Mouse (Mus musculus) liver, postnatal 0 days (tissue): ENCODE results near the gene Fam178b. TPM values are rescaled to one million over a fixed set of nuclear protein-coding genes. Genes with fewer than 3 reads are reported as not detected.

ENCODE experiments used
- ATAC-seq: fragments of 200-750 bp; cut with Nextera tagmentation; 2 replicates; pipeline ENCODE4 v1.8.0; 2017; ENCODE audit warnings: mild to moderate bottlenecking, moderate library complexity
- DNase-seq: peaks from one replicate; pipeline ENCODE4 v3.0.0-alpha.2; 2016
- H3K27ac ChIP-seq: fragments of 300-500 bp; sonication (generic); 2 replicates; pipeline ENCODE4 v1.5.1; 2014; ENCODE audit warnings: antibody characterized with exemption, moderate library complexity, mild to moderate bottlenecking, low read depth
- H3K27me3 ChIP-seq: fragments of 300-500 bp; sonication (generic); 2 replicates; pipeline ENCODE4 v1.6.1; 2014; ENCODE audit warnings: low read length, control low read depth, mixed read lengths; ENCODE audit not compliant: insufficient read depth
- H3K36me3 ChIP-seq: fragments of 300-500 bp; sonication (generic); replicated peaks from 2 replicates; pipeline ENCODE4 v1.6.1; 2014; ENCODE audit warnings: mild to moderate bottlenecking, control low read depth, low read length, moderate library complexity, mixed read lengths; ENCODE audit not compliant: insufficient read depth
- H3K4me1 ChIP-seq: fragments of 300-500 bp; sonication (generic); 2 replicates; pipeline ENCODE4 v1.6.1; 2014; ENCODE audit warnings: antibody characterized with exemption, mild to moderate bottlenecking, control low read depth; ENCODE audit not compliant: insufficient read depth
- H3K4me2 ChIP-seq: fragments of 300-500 bp; sonication (generic); 2 replicates; pipeline ENCODE4 v1.6.1; 2014; ENCODE audit warnings: low read depth, mild to moderate bottlenecking, low read length, moderate library complexity, mixed read lengths
- H3K4me3 ChIP-seq: fragments of 300-500 bp; sonication (generic); 2 replicates; pipeline ENCODE4 v1.5.1; 2014; ENCODE audit warnings: low read depth, low read length
- H3K9ac ChIP-seq: fragments of 300-500 bp; sonication (generic); replicated peaks from 2 replicates; pipeline ENCODE4 v1.6.1; 2014; ENCODE audit warnings: mild to moderate bottlenecking, moderate library complexity
- H3K9me3 ChIP-seq: fragments of 300-500 bp; sonication (generic); 2 replicates; pipeline ENCODE4 v1.6.1; 2016; ENCODE audit warnings: mild to moderate bottlenecking, control low read depth, low read length, mixed read lengths
- CTCF ChIP-seq: sonication (generic); IDR thresholded peaks from 2 replicates; pipeline ENCODE4 v1.5.1; 2016; ENCODE audit warnings: antibody characterized with exemption, low read depth
- EP300 ChIP-seq: IDR thresholded peaks from 2 replicates; pipeline ENCODE4 v1.6.1; 2016; ENCODE audit warnings: antibody characterized with exemption, low read depth, mild to moderate bottlenecking
- WGBS: fragments of 180-500 bp; shearing (Covaris S2); extraction: QIAGEN DNeasy Blood & Tissue Kit; methylation state at CpG from one replicate; pipeline ENCODE4 v1.1.7; 2014; ENCODE audit not compliant: insufficient replicate concordance; 5-methylcytosine and 5-hydroxymethylcytosine counted together
- polyA plus RNA-seq: library from polyadenylated mRNA; unstranded; fragments of >200 nt; fragmentation: Nextera tagmentation; extraction: Ambion mirVana; gene quantifications from 2 replicates; pipeline ENCODE4 v1.2.1, GENCODE M21; 2015

The Fam178b gene
- polyA plus RNA-seq, 1 experiment from 2014 or later: 0.16 TPM

DNA sequence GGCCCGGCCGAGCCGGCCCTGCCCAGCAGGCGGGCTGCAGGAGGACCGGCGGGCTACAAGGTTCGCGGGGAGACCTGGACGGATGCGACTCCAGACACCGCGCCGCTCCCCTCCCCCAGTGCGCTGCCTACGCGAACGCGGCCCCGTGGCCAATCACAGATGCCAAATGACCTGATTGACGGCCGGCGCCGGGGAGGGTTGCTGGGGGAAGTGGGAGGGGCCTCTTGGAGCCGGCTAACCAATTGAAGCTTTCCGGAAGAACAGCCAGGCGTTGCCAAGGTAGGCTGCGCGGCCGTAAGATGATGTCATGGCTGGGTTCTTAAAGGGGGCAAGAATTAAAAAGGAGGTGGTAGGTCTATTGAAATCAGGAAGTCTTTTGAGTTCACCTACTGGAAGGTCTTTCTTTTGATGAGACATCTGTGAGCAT, 26.9 kb upstream of the Fam178b start, which contains the start of gene 4933424G06Rik:
TSS of gene 4933424G06Rik (plus strand) at position 296 of the 427 bp plus-strand sequence.
- Histone ChIP-seq H3K36me3 (peaks cover 20% of the 10 kb centered on the region), H3K27me3 (no peaks in the 10 kb centered on the region), H3K4me2 (peak within 1 kb of the TSS; percentile 94), H3K4me1 (peaks cover 13% of the 10 kb centered on the region), H3K27ac (peak within 1 kb of the TSS; percentile 86), H3K9ac (peak within 1 kb of the TSS; percentile 90), H3K9me3 (no peaks in the 10 kb centered on the region), H3K4me3 (peak within 1 kb of the TSS; percentile 92)
- WGBS: 2% methylated on average over 26 of the region's 29 CpGs
- ATAC-seq: peak; percentile 99
- peak; percentile 98 for DNase-seq
- TF ChIP-seq EP300 (no peak), CTCF (0 out of 2 replicates have a peak, but pooled peaks have one; percentile 1)

DNA sequence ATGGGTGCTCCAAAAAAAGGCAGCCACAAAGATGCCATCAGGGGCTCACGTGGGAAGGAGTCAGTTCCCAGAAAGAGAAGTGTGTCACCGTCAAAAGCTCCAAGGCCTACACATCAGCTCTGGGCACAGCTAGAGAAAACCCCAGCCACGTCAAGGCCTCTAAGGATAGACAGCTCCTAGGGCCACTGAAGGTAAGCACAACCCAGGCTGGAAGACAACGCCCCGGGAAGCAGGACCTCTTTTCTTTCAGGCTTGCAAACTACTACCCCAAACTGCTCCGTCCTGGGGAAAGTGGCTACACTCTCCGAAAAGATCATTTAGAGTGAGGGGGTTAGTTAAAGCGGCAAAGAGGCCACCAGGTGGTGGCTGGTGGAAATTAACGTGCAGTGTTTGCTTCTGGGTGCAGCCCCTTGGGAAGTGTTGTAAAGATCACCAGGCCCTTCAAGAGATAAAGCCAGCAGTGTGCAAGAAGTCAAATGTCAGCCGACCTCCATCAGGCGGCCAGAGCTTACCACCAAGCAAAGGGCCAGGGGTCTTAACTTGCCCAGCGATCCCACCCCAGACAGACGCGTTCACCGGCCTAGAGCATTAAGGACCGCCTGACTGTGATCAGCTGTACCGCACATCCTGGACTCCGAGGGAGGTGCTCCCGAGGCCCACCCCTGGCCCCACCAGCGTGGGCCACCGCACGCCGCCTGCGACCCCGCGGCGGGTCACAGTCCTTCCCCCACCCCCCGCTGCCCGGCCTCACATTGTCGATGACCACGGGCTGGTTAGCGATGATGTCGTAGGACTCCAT, 26.3 kb upstream of the Fam178b start:
- Histone ChIP-seq H3K4me3 (peak overlapping the region; percentile 92), H3K9me3 (no peaks in the 10 kb centered on the region), H3K9ac (peak overlapping the region; percentile 90), H3K36me3 (peaks cover 24% of the 10 kb centered on the region), H3K4me2 (peak overlapping the region; percentile 94), H3K4me1 (peaks cover 13% of the 10 kb centered on the region), H3K27ac (peak overlapping the region; percentile 86), H3K27me3 (no peaks in the 10 kb centered on the region)
- DNase-seq (peak; percentile 51), ATAC-seq (peak; percentile 52)
- TF ChIP-seq EP300: no peak
- peak; percentile 60 for TF ChIP-seq CTCF
- 1% methylated on average over 33 of the region's 33 CpGs for WGBS

DNA sequence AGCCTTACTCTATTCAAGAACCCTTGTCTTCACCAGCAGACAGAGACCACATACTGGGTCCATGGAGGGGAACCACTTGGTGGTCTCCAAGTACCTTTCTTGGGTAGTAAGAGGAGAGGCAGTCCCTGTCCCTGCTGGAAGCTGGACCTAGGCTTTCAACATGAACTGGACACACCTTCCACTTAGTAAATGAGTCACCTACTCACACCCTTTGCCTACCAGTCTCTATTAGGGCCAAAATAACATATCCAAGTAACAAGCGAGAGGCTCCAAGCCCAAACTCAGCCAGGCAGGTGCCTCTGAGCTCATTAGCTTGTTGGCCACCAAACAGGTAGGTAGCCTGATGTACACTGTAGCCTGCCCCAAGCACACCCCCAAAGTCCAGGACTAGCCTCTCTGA, 25.6 kb upstream of the Fam178b start:
- H3K9ac ChIP-seq: peak overlapping the region; percentile 90
- 68% methylated on average over 1 of the region's 1 CpGs for WGBS
- H3K4me3 ChIP-seq: peak overlapping the region; percentile 92
- peaks cover 13% of the 10 kb centered on the region for H3K4me1 ChIP-seq
- DNase-seq (no peak), ATAC-seq (0 out of 2 replicates have a peak, but pooled peaks have one; percentile 9)
- H3K9me3 ChIP-seq: no peaks in the 10 kb centered on the region
- no peak for TF ChIP-seq CTCF
- no peak for TF ChIP-seq EP300
- peaks cover 24% of the 10 kb centered on the region for H3K36me3 ChIP-seq
- no peaks in the 10 kb centered on the region for H3K27me3 ChIP-seq
- H3K27ac ChIP-seq: peak overlapping the region; percentile 86
- peak overlapping the region; percentile 94 for H3K4me2 ChIP-seq

DNA sequence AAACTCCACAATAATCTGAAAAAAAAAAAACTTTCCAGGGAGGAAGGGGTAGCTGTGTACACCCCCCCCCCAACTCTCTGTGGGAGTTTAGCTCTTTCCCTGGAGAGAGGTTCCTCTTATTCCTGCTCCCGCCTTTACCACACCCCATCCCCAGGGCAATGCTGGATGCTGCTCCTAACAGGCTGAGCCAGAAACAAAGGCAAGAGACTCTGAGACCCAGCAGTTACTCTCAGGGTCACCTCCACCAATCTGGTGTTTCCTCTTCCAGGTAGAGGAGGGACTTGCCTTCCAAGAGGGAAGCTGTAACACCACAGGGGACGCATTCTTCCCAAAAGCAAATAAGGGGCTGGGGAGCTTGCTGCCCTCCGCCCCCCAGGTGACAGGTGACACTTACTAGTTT, 24.8 kb upstream of the Fam178b start:
- H3K27ac ChIP-seq: no peak overlapping the region
- no peak overlapping the region for H3K4me3 ChIP-seq
- H3K9me3 ChIP-seq: no peaks in the 10 kb centered on the region
- no peaks in the 10 kb centered on the region for H3K27me3 ChIP-seq
- no peak overlapping the region for H3K4me2 ChIP-seq
- 77% methylated on average over 3 of the region's 3 CpGs for WGBS
- no peak for TF ChIP-seq CTCF
- TF ChIP-seq EP300: no peak
- no peak for DNase-seq
- H3K4me1 ChIP-seq: peaks cover 13% of the 10 kb centered on the region
- no peak for ATAC-seq
- H3K9ac ChIP-seq: no peak overlapping the region; the same call in 1 of the 2 replicates
- H3K36me3 ChIP-seq: peaks cover 31% of the 10 kb centered on the region

DNA sequence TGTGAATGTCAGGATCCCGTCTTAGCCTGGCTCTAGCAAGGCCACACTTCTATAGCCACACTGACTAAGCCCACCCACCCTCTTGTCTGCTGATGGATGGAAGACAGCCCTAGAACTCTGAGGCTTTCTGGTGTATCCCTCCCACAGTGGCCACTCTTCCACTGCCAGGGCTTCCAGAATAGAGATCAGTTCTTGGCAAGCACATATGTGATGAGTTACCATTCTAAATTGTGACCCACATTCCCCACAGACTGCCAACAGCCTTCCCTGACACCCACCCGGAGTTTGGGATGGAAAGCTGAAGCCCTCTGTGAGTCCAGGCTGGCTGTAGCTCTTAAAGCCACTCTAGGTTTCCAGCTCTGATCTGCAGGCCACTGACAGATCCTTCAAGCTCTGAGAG, 24.2 kb upstream of the Fam178b start:
- H3K36me3 ChIP-seq: peaks cover 36% of the 10 kb centered on the region
- TF ChIP-seq EP300 (no peak), CTCF (no peak)

DNA sequence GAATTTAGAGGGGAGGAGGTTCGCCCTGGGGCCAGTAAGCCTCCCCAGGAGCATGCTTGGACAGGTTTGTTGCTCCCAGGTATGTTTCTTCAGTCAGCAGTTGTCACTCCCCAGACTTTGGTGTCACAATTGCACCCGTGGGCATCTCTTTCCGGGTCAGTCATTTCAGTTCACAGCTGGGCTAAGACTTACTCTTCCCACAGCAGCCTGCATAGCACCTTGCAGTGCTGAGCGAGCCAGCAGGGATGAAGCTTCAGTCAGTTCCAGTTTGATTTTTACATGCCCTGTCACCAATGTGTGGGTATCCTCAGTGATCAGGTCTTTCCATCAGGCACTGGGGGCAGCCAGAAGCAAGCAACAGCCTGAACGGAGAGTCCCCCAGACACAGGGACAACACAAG, 14.0 kb upstream of the Fam178b start:
- Histone ChIP-seq H3K27me3 (no peaks in the 10 kb centered on the region), H3K9me3 (no peaks in the 10 kb centered on the region), H3K9ac (no peak overlapping the region), H3K36me3 (peaks cover 42% of the 10 kb centered on the region), H3K4me2 (no peak overlapping the region), H3K27ac (no peak overlapping the region), H3K4me1 (0 out of 2 replicates have a peak, but pooled peaks cover 5% of the 10 kb centered on the region), H3K4me3 (no peak overlapping the region)
- 76% methylated on average over 5 of the region's 5 CpGs for WGBS
- no peak for TF ChIP-seq CTCF
- no peak for TF ChIP-seq EP300
- DNase-seq (no peak), ATAC-seq (no peak)

More for the DNA sequence above, 24.2 kb upstream of the Fam178b start:
- H3K9ac ChIP-seq: no peak overlapping the region
- 78% methylated on average over 2 of the region's 2 CpGs for WGBS
- H3K4me2 ChIP-seq: no peak overlapping the region
- DNase-seq: no peak
- no peaks in the 10 kb centered on the region for H3K27me3 ChIP-seq
- no peak for ATAC-seq
- H3K9me3 ChIP-seq: no peaks in the 10 kb centered on the region
- H3K4me1 ChIP-seq: peaks cover 13% of the 10 kb centered on the region
- no peak overlapping the region for H3K27ac ChIP-seq
- no peak overlapping the region for H3K4me3 ChIP-seq
